Mouse (Mus musculus) T-helper 1 cell (primary cell): ENCODE results near the gene Psg16.
"Not testable (repeated sequence)": the region's sequence is repeated elsewhere in the genome, so short reads cannot be mapped to it uniquely, and the experiment has no call there.

ENCODE experiments used
- in situ Hi-C: fragments of 300-600 bp; cut with MboI, MseI; formaldehyde crosslinking; loops from one replicate; pipeline ENCODE4 v1.15.1; 2025; ENCODE audit warnings: high pct_unique_total_duplicates

Psg16 gene

DNA sequence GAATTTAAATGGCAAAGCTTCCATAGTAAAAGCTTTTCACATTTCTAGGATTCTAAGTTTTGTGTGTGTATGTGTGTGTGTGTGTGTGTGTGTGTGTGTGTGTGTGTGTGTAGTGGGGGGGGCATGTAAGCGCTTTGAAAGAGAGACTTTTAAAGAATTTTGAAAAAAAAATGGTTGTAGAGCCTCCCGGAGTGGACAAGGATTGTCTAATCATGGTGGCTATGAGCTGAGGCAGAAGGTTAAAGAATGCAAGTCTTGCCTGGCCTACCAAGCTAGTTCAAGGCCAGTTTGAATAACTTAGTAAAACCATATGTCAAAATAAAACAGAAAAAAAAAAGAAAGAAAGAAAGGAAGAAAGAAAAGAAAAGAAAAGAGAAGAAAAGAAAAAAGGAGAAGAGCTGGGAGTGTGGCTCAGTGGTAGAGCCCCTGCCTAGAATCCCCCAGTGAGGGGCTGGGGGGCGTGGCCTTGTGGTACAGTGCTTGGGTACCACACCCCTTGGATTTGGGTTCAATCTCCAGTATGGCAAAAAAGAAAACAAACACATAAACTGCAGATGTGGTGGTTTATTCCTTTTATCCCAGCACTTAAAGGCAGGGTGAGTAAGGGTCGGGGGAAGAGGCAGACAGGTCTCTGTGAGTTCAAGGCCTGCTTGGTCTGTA lies 18.4 kb upstream of the Psg16 start:
- in situ Hi-C loops: loop anchor here (5.0 kb wide), 2 partner anchors 33 to 103 kb away; no protein-coding TSS in a partner anchor

DNA sequence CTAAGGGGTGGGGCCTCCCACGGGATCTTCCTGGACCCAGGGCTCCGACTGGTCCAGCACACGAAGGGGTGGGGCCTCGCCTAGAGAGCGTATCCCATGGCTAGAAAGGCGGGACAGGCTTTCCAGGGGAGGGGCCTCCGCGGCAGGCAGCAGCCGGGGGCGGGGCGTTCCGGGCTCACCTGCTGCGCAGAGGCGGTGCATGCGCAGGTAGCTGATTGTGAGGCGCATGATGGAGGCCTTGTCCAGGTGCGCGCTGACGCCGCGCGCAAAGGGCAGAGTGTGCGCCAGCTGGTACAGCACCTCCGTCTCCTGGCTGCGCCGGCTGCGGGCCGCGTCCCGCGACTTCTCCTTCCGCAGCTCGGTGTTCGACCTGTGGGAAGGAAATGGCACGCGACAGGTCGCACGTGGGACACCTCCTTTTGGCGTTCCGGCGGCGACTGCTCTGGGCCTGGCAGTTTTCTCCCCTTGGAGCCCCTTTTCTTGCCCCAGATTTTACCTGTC lies 17.7 kb upstream of the Psg16 start:
- in situ Hi-C loops: loop anchor here (5.0 kb wide), 2 partner anchors 34 to 104 kb away; no protein-coding TSS in a partner anchor

DNA sequence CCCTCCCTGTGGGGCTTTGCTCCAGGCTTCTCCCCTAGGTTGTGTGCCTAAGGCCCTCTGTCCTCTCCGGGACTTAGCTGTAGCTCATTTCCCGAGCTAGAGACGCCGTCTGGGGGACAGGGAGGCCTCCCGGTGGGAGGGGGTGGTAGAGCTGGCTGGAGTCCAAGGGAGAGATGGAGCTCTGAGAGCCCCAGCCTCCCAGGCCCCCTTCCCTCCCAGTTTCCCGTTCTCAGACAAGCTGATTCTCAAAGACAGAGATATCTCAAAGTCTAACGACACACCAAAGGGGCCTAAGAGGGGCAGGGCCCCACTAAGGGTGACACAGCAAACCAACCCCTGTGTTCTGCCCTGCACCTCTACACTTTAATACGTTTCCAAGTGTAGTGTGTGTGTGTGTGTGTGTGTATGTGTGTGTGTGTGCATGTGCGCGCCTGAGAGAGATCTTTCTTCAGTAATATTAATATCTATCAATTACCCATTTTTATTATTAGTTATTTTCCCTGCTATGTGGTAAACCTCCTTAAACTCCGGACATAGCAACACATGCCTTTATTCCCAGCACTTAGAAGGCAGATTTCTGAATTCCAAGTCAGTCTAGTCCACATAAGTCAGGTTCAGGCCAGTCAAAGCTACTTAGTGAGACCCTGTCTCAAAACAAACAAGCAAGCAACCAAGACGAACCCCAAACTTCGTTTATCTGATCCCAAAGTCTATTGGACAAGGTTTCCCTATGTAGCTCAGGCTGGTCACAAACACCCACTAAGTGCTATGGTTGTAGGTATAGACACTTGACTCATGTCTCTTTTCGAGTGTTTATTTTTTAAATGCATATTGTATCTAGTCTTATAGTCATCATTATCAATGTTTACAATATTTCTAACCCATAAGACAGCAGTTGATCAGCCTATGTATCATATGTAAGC lies 17.0 kb upstream of the Psg16 start:
- in situ Hi-C loops: loop anchor here (5.0 kb wide), 2 partner anchors 35 to 105 kb away; no protein-coding TSS in a partner anchor

DNA sequence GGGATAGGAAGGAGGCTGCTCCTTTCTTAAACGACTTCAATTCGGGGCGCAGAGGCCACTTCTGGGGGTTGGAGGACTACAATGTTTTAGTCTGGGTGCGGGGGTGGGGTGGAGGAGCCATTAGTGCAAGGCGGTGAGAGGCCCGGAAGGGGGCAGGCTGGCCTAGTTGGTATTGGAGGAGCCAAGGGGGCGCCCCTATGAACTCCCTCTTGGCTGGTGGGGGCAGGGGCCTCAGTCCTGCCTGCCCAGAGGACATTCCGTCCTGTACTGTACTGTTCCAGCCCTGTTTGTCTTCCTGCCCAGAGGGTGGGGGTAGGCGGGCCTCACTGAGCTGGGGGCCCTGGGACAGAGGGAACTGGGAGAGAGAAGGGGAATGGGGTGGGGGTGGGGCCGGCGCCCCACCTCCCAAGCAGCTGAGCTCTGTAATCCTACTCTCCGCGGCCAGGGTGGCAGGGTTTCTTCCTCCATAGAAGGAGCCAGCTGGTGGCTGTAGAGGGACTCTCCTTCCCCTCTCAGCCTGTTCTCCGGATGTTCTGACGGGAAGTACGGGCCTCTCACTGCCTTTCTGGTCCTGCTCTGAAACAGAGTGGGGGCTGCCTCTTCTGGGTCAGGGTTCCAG lies 15.7 kb upstream of the Psg16 start:
- in situ Hi-C loops: loop anchor here (5.0 kb wide), 2 partner anchors 36 to 106 kb away; no protein-coding TSS in a partner anchor

DNA sequence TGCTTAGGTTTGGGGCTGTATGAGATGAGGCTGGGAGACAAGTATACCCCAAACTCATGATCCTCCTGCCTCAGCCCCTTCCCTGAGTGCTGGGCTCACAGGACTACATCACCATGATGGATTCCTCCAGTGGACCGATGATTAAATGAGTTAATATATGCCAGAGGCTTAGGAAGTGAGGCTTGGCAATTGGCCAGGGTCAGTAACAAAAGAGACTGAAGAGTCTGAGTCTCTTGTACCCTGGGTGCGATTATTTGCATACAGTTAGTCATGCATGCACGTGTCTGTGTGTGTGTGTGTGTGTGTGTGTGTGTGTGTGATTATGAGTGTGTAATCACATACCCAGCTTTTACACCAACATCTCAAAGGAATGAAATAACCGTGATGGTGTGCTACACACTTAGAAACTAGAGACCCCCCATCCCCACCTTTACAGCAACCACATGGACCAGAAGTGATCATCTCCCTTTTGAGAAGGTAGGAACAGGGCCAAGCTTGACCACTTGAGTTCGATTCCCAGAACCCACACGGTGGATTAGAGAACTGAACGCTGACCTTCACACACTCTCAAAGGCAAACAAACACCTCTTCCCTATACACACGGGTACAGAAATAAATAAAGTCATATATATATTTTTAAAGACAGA lies 14.9 kb upstream of the Psg16 start:
- in situ Hi-C loops: loop anchor here (5.0 kb wide), 2 partner anchors 37 to 107 kb away; no protein-coding TSS in a partner anchor

DNA sequence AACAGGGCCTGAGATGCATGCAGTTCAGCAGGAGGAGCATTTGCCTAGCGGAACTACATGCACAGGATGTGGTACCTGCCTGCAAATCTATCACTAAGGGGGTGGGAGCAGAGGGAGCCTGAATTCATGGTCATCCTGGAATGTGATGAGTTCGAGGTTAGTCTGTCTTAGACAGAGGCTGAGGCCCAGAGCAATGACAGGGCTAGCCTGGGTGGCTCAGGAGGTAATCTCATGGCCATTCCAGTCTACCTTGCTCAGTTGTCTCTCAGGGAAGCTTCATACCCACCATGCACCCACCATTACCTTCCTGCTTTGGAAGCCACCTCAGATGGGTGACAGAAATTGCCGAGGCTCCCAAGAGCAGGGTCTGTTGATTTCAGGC lies 14.4 kb upstream of the Psg16 start:
- in situ Hi-C loops: loop anchor here (5.0 kb wide), 2 partner anchors 37 to 107 kb away; no protein-coding TSS in a partner anchor

DNA sequence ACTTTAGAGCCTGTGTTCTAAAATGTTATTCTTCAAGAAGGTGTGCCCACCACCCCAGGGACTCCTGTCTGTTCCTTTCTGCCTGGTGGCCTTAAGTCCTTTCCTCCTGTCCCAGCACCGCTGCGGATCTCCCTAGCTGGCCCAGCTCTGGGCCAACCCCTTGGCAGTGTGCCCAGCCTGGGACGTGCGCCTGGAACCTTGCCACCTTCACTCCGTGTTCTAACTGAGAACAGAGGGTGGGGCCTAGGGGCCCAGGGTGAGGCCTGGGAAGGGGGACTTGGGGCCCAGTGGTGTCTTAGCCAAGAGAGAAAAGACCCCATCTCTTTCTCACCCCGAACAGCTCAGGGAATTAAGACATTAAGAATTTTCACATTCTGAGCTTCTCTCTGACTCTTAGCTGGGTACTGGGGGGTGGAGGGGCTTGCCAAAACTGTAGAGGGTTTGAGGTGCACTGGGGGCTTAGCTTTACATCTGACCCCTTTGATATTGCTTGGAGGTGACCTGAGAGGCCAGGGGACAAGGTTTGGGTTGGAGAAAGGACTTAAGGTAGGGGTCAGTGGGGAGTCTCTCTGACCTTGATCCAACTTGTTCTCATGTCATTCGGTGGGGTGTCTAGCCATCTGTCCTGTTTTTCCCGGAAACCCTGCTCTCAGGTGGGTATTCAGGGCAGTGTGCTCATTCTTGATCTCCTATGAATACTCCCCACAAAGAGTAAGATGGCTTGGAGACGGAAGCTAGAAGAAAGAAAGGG lies 13.6 kb upstream of the Psg16 start:
- in situ Hi-C loops: no loop called here

DNA sequence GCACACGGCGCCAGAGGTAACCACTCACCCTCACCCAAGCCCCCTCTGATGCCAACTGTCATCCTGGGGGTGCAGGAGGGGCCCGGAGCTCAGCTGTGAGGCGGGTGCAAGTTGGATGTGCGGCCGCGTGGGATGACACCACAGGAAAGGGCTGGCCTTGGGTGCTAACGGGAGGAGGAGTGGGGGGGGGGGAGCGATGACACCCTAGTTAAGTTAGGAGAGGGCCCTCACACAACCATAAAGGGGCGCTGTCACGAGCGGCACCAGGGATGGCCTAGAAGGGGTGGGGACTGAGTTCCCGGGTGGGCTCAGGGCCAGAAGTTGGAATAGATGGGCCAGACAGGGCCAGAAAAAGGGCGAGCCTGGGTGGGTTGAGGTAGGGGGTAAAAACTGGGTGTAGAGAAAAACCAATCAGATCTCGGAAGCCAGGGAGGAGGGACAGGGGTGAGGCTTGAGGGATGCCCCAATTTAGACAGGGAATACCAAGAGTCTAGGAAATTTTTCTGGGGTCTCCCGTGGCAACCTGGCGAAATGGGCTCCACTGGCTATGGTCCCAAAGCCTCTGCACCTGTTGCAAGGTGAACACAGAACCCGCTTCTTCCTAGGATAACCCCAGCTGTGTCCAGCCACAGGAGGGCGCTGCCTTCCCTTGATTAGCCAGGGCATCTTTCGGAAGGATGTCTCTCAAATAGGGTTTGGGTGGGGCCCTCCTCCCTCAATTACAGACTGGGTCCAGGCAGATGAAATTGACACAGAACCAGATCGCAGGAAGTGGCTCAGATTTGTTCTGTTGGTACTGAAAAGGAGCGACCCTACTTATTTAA lies 12.8 kb upstream of the Psg16 start:
- in situ Hi-C loops: no loop called here

DNA sequence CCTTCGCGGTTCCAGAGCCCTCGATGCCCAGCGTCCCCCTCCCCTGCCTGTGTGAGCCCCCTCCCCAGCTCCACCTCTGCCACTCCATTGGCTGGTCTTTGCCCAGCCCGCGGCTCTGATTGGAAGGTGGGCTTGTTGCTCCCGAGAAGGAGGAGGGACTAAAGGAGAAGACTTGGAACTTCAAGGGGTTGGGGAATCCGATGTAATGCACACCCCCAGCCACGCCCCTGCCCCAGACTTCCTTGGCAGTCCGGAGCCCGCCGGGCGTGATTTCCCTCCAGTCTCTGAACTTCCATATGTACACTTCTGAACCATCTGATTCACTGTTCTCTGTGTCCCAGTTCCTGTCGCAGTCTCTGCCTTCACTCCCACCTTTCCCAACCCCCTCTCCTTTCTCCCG lies 11.5 kb upstream of the Psg16 start, which contains the start of gene Hif3a:
Gene Hif3a (minus strand): TSS at position 39 of the 400 bp plus-strand sequence.
- in situ Hi-C loops: no loop called here

DNA sequence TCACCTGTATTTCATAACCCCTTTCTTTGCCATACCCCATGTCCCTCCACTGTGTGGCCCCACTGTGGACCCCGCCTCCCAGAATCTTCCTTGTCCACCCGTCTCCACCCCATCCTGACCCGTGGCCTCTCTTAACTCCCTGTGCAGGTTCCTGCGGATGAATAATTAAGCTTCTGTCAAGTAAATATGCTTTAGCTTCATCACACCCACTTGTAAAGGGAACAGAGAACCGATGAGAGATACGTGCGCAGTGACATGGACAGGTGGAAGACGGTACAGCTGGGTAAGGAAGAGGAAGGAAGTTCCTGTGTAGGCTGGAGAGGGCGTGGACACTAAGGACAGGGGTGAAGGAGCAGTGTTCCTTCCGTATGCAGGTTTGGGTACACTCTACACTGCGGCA lies 11.0 kb upstream of the Psg16 start:
- in situ Hi-C loops: no loop called here

DNA sequence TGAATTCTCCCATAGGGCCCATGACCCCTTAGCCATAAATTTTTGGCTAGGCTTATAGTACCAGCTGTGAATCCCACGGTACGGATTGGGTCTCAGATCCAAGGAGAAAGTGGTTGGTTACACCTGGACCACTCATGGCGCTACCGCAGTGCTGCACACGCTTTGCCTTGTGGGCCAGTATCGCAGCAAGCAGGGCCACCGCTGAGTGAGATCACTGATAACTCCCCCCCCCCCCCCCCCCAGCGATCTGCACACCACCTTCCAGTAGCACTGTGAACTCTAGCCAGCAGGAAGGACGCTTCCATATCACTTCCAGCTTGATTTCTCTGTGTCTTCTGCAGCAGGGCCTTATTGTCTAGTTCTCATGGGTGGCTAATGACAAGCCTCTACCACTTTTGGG lies 8.2 kb upstream of the Psg16 start:
- in situ Hi-C loops: no loop called here

DNA sequence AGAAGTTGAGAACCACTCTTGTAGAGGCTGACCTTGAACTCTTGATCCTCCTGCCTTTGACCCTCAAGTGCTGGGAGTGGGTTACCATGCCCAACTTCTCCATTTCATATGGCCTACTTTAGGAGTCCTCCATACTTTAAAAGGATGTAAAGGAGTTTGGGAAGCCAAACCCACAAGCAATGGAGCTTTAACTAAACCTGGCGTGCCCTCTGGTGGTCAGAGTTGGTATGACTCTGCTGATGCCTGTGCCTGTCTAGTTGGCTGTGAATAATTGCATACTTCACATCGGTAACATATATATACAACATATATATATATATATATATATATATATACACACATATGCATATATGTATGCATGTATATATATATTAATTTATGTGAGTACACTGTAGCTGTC lies 7.4 kb upstream of the Psg16 start:
- in situ Hi-C loops: no loop called here

DNA sequence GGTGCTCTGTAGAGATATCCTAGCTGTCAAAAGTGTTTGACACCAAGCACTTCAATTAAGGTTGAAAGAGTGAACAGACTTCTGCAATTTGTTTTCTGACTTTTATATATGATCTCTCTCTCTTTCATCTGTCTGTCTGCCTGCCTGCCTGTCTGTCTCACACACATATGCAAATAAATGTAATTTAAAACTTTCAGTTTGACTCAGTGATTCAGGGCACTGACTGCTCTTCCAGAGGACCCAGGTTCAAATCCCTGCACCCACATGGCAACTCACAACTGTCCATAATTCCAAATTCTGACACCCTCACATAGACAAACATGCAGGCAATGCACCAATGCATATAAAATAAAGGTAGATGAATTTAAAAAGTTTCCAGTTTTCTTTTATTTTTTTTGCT lies 6.8 kb upstream of the Psg16 start:
- in situ Hi-C loops: no loop called here

DNA sequence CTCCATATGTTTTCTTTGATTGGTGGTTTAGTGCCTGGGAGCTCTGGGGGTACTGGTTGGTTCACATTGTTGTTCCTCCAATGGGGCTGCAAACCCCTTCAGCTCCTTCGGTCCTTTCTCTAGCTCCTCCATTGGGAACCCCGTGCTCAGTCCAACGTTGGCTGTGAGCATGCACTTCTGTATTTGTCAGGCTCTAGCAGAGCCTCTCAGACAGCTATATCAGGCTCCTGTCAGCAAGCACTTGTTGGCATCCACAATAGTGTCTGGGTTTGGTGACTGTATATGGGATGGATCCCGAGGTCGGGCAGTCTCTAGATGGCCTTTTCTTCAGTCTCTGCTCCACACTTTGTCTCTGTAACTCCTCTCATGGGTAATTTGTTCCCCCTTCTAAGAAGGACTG lies 6.2 kb upstream of the Psg16 start:
- in situ Hi-C loops: not testable (repeated sequence)

DNA sequence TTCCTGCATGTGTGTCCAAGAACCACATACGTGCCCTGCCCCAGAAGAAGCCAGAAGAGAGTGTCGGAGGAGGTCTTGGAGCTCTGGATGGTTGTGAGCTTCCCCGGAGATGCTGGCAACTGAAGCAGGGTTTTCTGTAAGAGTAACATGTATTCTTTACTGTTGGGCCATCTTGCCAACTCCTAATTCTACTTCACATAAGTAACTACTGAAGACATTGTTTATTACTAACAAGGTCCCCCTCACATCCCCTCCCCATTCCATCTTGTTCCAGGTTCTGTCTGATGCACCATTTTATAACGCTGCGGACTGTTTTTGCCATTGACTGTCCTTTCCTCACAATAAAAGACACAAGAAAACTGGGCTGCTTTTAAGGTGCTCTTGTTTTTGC lies 332 bp upstream of the Psg16 start:
- in situ Hi-C loops: no loop called here

DNA sequence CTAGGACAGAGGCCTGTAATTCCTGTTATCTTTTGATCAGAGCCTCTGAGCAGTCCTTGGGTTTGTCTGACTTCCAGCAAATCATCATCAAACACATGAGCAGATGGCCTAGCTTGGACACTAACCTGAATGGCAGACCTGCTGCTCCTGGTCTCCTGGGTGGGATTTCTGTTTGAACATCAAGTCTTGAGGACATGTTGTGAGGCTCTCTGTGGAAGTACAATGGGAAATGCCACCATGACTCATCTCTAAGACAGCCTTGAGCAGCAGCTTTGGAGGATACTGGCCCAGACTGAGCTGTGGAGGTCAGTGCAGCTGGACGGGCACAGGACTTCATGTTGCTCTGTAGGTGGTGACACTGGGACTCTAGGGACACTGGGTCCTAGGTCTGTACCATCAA lies 2.7 kb downstream of the Psg16 start:
- in situ Hi-C loops: no loop called here

DNA sequence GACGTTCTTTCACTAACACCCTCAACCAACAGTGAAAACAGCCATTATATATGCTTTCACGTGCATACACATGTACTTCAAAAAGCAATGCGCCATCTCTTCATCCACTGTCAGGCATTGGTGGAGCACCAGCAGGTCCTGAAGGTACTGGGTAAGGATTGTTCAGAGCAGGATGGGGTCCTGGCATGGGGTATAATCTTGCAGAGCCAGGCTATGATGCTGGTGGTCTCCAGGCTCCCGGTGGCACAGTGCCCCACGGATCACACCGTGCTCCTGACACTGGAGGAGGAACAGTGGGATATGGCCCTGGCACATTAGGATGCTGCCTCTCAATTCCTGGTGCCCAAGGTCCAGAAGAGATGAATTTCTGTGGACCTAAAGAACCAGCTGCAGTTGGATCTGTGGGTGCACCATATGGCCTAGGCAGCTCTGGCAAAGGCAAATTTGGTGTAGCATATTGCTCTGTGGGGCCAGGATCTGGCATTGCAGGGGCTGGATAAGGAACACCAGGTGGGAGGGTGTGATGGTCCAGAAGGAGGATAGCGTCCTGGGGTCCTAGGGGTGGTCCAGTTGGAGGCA lies 4.3 kb downstream of the Psg16 start:
- in situ Hi-C loops: no loop called here

DNA sequence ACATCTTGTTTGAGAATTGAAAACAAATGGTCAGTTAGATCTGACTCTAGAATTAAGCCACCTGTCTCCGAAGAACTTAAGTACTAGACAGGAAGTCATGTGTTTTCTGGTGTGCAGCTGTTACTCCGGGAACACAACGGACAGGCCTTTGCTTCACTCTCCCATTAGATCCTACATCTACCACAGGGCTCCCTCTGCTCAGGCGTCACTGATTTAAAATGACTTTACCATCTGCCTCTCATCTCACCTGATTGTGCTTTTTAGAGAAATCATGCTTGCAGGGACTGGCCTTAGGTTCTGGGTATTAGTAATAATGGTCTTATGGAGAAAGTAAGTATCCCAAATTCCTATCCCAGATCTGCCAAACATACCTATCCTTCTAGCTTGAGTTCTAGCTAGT lies 8.9 kb downstream of the Psg16 start:
- in situ Hi-C loops: no loop called here

DNA sequence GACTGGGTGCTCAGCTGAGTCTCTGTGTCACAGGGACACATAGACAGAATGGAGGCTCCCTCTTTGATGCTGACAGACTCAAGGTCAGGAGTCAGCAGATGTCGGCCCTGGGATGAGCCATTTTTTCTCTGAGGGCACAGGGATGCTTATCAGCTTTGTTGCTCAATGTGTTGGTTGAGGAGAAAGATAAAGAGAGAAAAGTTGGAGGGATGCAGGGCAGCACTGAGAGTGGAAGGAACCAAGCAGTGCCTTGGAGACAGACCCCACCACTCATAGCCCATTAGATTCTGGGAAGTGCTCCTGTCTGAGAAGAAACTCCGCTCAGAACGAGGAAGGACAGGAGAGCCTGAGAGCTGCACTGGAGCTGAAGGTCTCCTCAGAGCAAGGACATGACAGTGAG lies 13.9 kb downstream of the Psg16 start:
- in situ Hi-C loops: no loop called here
